Mouse (Mus musculus): ENCODE data around the gene Ypel3.
A peak's percentile ranks its signal among the peaks of the same experiment; 100 is the strongest.
"Not testable (repeated sequence)": the region's sequence is repeated elsewhere in the genome, so short reads cannot be mapped to it uniquely, and the experiment has no call there.

Gene Ypel3

DNA sequence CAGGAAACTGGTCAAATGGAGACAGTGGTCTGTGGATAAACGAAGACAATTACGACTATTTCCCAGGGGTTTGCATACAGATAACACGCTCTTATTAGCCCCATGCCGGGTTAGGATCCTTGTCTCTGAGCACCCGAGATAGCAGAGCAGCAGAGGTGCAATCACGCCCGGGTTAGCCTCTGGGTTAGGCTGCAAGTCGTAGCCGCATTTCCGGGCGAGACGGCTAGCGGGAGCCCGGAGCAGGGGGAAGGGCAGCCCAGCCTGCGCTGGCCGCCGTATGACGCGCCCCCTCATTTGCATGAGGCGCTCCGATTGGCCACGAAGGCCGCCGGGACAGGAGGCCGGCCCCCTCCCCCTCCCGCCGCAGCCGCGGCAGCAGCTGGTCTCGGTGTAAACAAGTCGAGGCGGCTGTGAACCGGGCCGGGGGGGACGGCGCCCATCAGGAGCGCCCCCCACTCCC, at the start of gene Ypel3:
Gene Ypel3 (plus strand): TSS at position 358 of the 460 bp plus-strand sequence.
- peak; percentile 98 for DNase-seq

DNA sequence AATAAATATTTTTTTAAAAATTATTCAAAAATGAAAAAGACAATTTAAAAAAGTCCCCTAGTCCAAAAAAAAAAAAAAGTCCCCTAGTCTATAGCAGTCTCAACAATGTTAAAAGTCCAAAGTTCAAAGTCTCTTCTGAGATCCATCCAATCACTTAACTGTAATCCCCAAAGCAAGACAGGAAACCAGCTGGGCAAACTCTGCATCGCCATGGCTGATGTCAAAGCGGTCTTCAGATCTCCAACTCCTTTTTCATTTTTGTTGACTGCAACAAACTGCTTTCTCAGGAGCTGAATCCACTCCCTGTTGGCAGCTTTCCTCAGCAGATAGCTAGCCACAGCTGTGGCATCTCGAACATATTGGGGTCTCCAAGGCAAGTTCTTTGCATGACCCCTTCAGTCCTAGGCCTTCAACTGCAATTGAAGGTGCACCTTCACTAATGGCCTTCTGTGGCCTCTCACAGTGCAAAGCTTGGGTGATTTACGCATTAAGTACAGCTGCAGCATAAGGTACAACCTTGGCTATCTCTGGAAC, 46.4 kb upstream of the Ypel3 start:
- DNase-seq: not testable (repeated sequence)

DNA sequence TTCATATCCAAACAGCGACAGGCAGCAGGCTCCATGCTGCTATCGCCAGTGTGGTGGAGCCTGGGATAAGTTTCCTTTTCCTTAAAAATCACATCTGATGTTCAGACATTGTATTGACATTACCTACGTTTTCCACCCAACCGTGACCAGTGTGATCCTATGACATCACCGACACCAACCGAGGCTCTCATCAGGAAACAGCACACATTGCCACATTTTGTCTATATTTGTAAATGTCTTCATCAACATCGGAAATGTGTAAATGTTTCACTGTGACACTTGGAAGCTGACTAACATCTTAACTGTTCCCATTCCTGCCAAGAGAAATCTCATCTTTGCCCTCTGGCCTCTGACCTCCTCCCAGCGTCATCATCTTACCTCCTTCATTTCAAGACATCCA, 40.6 kb upstream of the Ypel3 start:
- DNase-seq: no peak

DNA sequence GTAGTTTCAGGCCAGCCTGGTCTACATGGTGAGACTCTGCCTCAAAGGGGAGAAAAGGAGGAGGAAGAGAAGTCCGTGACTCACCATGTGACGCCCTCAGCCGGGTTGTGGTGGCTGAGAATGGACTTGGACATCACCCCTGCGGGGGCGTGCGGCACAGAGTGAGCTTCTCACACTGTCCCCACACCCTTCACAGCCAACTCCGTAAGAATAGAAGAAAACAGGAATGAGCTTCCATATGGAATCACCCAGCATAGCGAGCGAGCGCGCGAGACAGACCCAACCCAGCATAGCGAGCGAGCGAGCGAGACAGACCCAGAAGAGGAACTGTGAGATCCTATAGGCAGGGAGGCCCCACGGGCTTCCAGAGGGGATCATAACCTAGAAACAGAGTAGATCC, 37.2 kb upstream of the Ypel3 start:
- DNase-seq: no peak

DNA sequence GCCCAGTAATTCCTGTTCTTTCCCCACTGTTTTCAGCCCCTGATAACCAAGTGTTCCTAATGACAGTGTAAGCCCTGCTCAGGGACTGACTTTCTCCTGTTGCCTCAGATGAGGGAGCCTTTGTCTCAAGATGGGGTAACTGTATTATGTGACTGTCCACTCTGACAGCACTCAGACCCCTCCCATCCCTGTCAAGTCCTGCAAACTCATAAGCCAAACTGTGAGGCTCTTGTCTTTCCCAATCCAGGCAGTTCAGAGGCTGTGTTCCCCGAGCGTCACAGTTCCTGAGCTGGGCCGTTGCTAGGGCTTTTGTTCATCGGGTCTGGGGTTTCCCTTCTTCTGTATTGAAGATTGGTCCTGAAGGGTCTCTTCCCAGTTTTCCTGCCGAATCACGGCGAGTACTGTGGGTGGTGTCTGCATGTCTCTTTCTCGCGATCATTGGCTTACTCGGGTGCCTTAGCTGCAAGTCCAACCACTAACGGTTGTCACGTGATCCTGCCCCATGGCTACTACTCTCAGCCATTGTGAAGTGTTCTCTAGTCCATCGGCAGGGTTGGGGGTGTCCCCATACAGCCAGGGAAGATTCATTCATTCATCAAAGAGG, 36.5 kb upstream of the Ypel3 start:
- DNase-seq: no peak

DNA sequence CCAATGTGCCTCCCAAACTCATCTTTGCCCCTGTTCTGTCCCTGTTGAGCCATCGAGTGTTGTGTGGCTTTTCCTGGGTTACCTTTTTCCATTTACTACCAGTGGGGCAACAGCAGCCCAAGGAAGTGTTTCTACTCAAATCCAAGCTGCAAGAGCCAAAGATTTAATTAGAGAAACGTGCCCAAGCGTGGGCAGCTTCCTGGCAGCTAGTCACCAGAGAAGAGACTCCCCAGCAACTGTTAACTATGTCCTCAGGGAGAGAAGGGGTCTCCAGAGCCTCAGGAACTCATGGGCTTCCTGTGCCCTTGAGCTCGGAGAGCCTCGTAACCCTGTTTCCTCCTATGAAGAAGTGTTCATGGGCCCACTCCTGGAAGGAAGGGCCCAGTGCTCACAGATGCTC, 35.8 kb upstream of the Ypel3 start:
- DNase-seq: no peak

DNA sequence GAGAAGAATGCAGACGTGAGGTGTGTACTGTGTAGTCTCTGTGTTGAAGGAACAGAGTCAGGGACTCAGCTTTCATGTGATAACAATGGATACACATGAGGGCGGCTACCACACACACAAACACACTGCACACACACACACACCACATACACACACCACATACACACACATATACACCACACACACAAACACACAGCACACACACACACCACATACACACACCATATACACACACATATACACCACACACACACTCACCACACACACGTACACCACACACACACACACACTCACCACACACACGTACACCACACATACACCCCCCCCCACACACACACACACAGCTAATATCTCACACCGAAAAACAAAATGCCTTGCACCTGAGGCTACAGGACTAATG, 35.3 kb upstream of the Ypel3 start:
- no peak for DNase-seq

DNA sequence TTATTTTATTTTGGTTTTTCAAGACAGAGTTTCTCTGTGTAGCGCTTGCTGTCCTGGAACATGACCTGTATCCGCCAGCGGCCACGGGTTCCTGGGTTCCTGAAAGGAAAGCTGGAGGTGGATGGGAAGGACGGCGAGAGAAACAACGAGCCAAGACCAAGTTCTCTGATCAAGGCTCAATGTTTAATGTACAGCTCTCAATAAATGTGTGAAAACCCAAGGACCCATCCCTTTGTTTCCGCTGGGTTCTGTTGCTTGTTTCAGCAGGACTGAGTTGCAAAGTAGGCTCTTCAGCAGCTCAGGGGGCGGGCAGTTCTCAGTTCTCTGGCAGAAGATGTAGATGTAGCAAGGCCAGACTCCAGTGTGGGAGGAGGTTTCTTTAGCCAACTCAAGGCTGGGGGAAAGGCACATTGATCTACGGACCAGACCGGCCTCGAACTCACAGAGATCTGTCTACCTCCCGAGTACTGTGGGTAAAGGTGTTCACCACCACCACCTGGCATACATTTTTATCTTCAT, 34.7 kb upstream of the Ypel3 start:
- no peak for DNase-seq

DNA sequence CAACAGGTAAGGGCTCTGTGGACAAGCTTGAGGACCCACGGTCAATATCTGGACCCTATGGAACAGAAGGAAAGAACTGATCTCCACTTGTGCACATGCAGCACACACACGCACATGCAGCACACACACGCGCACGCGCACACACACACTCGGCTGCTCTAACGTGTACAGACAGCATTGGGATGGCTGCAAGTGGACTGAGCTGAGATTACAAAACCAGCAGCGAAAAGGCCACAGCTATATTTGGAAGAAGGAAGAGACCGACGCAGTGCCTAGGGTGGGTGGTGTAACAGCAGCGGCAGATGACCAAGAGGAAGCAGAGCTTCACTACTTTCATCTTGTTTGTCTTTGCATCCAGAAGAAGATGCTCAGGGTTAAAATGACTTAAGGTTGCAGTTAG, 30.7 kb upstream of the Ypel3 start:
- no peak for DNase-seq

DNA sequence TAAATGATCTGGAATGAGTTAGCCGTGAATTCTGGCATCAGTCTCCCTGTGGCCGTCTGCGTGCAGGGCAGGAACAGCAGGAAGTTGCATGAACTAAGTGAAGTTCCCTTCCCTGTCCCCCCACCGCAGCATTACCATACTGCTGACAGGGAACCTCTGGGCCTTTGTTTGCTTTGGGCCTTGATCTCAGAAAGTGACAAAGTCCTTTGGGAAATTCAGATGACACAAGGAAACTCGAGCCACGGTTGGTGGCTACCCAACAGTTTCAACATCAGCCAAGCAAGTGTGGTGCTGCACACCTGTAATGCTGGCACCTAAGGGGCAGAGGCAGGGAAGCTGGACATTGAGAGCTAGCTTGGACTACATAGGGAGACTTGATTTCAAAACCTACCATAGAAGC, 30.0 kb upstream of the Ypel3 start:
- DNase-seq: no peak

DNA sequence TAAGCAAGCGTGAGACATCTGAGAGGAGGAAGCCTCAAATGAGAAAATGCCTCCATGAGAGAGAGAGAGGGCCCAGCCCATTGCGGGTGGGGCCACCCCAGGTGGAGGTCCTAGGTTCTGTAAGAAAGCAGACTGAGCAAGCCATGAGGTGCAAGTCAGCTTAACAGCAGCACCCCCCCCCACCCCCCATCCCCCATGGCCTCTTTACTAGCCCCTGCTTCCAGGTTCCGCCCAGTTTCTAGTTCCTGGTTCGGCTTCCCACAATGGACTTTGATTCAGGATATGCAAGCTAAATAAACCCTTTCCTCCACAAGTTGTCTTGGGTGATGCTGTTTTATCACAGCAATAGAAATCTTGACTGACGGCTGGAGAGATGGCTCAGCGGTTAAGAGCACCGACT, 27.9 kb upstream of the Ypel3 start:
- no peak for DNase-seq

DNA sequence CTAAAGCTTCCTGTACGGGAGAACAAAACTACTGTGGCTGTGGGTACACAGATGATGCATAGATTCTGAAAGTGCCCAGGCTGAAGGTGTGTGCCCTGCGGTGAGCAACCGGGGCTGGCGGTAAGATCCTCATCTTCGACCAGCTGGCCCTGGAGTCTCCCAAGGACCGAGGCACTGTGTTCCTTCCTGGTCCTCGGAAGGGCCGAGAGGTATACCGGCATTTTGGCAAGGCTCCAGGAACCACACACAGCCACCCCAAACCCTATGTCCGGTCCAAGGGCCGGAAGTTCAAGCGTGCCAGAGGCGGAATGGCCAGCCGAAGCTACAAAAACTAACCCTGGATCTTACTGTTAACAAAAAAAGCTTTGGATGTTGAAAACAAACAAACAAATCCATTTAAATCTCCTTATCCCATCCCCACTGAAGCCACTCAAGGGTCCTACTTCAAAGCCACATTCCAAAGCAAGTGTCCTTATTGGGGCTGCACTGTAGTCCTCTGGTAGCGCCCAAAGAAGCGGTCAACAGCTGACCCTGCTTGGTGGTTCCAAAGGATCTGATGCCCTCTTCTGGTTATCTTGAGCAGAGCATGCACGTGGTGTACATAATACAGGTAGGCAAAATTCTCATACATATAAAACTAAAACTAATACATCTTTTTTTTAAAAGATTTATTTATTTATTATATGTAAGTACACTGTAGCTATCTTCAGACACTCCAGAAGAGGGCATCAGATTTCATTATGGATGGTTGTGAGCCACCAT, 27.0 kb upstream of the Ypel3 start:
- no peak for DNase-seq

DNA sequence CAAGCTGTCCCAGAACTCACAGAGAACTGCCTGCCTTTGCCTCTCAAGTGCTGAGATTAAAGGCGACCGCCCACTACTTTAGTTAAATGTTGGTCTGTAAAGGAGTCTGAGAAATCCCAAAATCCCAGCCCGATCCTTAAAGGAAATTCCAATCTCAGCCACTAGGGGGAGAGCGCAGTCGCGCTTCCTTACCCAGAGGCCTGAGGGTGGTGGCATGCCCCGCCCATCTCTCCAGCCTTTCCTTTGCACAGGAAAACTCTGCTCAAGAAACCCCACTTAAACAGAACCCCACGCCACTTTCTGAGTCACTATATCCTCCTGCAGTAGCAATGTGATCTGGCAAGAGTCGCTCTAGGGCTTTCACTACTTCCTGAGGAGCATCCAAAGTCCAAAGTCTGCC, 21.9 kb upstream of the Ypel3 start:
- DNase-seq: peak; percentile 82

DNA sequence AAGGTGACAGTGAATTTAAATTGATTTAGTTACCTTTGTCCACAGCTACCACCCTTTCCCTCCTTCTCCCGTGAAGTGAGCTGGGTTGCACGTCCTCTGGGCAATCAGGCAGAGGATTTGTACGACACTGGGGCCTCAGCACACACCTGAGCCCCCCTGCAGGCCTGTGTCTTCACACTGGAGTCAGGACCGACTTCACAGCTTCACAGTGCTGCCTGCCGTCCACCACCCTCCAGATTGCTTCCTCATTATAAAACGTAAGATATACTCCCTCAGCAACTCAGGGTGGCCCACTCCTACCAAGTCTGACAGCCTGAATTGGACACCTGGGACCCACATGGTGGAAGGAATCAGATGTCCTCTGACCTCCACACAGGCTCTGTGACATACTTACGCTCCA, 18.2 kb upstream of the Ypel3 start:
- peak; percentile 55 for DNase-seq

DNA sequence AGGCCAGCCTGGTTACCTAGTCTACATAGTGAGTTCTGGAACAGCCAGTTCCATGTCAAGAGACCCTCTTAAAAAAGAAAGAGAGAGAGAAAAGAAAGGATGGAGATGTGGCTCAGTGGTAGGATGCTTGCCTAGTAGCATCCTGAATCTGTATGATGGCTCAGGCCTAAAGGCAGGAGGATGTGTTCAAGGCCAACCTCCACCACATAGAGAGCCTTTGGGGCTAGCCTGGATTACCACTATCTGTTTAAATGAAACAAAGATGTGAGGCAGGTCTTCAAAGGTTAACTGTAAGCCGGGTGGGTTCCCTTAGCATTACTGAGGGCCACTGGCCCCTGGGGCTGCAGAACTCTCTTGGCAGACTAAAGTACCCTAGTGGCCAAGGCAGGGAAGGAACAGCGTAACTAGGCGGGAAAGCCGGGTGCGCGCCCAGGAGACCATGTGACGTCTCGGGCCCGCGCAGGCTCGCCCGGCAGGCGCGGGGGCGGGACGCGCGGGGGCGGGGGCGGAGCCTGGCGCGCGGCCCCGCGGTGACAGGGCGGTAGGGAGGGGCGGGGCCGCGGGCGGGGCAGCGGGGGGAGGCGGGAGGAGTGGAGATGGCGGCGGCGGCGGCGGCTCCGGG, 17.6 kb upstream of the Ypel3 start, which contains the start of gene Mapk3:
Gene Mapk3 (plus strand): TSS at position 552 of the 622 bp plus-strand sequence.
- DNase-seq: peak; percentile 93

DNA sequence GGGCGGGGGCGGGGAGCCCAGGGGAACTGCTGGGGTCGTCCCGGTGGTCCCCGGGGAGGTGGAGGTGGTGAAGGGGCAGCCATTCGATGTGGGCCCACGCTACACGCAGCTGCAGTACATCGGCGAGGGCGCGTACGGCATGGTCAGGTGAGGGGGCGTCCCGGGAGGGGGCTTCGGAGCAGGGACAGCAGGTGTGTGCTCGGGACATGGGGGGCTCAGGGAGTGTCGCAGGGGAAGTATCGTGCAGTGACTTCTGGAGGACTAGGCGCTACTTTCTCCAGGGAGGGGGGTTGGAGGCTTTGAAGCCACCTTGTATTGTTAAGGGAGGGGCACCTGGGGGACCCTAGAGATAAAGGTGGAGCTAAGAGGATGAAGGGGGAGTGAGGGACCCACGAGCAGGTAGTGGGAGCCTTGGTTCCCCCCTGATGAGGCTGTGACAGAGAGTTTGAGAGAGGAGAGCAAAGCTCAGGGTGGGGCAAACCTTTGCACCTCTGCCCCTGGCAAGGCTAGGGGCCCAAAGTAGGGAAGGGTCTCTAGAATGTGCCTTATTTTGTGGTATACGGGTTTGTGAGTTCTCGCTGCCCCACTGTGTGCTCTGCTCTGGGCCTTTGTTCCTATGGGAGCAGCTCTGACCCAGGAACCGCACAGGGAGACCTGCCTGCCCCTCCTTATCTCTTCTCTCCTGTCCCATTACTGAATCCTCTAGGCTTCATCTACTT, 16.9 kb upstream of the Ypel3 start:
- peak; percentile 85 for DNase-seq

DNA sequence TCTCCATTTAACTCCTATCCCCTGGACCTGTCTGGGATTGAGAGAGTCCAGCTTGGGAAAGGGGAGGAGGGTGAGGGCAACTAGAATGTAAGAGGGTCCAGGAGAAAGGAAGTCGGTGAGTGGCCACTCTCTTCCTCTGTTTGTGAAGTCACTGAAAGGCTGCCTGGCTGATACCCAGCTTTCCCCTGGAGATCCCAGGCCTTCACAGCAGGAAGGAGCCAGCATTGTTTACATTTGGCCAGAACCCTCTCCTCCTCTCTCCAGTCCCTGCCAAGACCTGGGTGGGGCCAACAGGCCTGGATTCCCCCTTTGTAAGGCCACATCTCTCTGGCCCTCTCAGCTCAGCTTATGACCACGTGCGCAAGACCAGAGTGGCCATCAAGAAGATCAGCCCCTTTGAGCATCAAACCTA, 16.4 kb upstream of the Ypel3 start:
- DNase-seq: peak; percentile 85

DNA sequence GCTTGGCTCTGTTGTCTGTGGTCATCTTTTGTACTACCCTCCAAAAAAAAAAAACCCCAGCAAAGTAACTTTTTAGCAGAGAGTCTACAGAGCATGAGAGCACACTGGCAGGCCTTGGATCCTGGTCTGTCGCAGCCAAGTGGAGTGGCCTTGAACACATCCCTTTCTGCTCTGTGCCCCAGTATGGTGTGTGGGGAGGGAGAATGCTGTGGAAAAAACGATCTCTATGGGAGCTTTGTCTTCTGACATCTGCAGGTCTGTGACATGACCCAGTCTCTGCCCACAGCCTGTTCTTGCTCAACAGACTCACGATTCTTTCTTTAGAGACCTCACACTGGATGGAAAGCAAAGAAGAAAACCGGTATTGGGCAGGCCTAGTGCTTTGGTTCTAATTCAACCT, 15.8 kb upstream of the Ypel3 start:
- DNase-seq: no peak

DNA sequence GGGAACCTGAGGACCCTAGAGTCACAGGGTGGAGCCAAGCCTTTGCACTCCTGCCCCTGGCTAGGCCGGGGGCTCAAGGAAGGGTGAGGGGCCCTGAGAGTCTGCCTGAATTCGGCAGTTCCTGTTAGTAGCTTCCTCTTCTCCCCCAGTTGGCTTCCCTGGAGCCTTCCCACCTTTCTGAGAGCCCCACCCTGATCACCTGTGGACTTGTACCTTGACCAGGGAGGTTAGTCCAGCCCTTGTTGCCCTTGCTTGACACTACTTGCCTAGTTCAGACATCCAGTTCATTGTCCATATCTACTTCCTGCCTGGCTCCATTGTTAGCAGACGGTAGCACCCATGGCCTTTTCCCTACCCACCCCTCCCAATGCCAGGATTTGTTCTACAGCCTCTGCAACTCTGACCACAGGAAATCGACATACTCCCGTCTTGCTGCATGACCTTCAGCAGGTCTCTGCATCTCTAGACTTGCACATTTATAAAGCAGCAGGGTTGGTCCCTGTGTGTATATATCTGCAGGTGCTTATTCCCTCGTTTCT, 15.2 kb upstream of the Ypel3 start:
- DNase-seq: no peak

DNA sequence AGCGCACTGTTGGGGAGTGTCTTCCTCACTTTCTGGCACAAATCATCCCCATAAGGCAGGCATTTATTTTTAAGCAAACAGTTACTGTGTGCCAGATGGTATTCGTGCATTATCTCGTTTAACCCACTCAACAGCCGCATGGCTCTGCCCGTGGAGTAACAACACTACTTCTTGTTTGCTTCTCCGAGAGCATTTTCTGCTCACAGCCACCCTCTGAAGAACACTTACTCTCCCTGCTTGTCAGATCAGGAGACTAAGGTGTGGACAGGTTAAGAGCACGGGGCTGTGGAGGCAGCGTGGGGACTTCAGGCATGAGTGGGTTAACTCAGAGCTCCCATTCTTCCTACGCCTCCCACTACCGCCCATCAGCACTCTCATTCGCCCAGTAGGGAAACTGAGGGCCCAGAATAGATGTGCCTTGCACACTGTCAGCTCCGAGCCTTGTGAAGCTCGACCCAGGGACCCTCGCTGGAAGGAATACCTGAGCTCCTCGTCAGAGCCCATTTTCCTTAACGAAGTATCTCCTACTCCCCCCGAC, 14.2 kb upstream of the Ypel3 start:
- no peak for DNase-seq

DNA sequence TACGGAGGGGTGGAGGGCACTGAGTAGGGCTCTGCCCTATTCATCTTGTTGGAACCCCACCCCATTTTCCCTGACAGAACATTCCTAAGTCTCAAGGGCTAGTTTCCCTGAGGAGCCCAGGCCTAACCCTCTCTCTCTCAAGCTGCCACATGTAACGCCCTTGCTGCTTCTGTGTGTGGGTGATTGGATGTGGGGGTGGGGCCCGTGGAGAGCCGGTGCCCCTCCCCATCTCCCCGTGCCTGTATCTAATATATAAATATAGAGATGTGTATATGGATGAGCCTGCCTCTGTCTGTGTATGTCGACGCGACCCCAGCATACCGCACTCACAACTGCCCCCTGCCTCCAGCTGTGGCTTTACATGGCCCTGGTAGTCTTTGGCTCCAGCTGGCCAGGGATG, 11.2 kb upstream of the Ypel3 start:
- peak; percentile 24 for DNase-seq

DNA sequence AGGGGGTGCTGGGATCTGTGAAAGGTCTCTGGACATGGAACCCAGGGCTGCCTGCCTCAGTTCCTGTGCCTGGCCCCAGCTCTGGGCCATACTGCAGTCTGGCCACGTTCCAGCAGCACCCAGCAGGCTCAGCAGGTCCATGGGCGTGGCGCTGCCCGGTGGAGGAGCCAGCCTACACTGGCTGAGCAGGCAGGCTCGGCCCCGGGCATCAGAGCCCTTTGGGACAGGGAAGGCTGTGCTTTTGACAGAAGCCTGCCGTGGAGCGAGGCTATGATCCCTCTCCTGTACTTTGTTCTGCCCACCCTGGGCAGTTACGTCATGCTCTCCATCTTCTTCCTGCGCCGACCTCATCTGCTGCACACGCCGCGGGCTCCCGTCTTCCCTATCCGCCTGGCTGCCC, 10.6 kb upstream of the Ypel3 start, which contains the start of gene Gdpd3:
Gene Gdpd3 (plus strand): TSS at position 134 of the 400 bp plus-strand sequence.
- DNase-seq: peak; percentile 39

Measured in cerebellum, adult 9-11 months (tissue).